Mouse (Mus musculus) natural killer cell, adult 2 months (primary cell): ENCODE data around the gene Styk1.
A peak's percentile ranks its signal among the peaks of the same experiment; 100 is the strongest.

Source experiments
- DNase-seq, 2 experiments: peaks; one replicate each; pipeline ENCODE4 v3.0.0; 2022; ENCODE audit warnings: low spot score in 2 of 2

Styk1 gene

DNA sequence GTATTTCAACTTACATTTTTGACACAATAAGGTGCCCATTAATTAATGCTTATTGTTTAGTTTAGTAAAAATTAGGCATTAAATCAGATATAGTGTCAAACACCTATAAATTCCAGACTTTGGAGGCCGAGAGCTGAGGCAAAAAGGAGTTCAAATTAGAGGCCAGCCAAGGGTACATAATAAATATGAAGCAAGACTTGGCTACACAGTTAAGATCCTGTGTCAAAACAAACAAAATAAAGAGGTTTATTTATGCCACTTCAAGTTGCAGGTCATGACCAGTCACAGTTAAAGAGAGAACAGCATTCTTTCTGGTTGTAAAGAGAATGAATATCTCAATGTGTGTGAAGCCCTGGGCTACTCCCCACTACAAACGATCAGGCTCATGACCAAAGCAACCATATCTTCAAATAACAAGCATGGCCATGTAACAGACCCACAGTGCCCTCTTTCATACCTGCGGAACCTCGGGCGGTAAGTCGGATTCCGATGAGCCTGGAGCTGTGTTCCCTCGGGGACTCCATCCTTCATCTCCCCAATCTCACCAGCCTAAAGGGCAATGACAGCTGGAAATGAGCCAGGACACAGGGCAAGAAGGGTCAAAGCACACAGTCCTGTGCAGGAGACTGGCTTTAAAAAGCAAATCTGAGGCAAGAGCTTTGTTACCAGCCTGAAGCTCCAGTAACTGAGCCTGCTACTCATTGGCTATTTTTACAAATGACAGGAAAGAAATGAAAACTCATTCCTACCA is 16.6 kb upstream of the Styk1 start:
- no peak for DNase-seq

DNA sequence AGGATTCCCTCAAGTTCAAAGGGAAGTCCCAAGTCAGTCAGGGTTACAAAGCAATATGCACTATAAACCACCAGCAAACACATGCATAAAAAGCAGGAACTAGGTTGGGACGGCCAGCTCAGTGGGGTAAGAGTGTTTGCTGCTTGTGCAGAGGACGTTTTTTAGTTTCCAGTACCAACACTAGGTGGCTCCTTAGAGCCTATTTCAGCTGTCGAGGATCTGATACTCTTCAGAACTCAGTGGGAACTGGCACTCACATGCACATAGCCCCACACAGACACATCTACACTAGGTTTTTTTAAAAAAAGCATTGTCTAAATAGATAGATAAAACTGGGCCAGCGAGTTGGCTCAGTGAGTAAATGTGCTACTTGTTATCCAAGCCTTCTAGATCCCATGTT is 13.7 kb upstream of the Styk1 start:
- no peak for DNase-seq

DNA sequence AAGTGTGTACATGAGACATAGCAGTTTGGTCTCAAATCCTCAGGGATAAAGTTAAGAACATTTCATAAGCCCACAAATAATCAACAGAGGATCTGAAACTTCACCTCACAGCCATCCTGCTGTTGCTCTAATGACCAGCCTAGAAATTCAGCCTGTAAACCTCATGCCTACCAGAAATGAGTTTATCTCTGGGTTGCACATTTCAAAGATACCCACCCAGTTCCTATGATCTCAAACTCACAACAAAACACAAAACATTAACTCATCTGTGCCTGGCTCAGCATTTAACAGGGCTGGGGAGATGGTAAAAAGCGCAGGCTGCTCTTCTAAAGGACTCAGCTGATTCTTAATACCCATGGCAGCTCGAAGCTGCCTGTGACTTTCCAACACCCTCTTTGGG is 11.0 kb upstream of the Styk1 start:
- no peak for DNase-seq

DNA sequence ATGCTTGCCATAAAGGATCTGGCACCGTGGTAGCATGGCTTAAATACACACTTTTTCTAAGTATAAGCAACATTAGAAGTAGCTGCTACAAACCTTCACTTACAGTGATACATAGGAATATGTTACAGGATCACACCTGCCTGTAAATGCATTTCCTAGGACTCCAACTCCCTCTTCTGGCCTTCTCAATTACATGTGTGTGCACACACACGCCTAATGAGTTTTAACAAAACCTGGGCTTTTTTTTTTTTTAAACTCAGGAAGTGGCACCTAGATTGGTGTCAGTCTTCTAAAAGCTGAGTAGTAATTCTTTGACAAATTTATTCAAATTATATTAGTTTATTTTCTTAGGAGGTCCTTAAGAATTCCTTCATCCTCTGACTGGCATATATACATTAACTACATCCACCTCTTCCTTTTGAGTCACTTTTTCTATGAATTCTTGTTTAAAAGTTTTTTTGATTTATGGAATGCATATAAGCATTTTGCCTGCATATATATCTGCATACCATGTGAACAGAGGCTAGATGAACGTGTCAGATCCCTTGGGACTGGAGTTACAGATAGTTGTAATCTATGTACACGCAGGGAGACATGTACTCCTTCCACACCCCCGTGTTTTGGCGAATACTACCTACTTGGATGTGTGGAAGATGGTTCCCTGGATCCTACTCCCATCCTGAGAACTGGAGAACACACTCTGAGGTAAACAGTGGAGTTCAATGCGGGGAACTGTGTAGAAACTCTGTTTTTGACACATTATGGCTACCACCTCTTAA is 9.8 kb upstream of the Styk1 start:
- DNase-seq, result no peak

DNA sequence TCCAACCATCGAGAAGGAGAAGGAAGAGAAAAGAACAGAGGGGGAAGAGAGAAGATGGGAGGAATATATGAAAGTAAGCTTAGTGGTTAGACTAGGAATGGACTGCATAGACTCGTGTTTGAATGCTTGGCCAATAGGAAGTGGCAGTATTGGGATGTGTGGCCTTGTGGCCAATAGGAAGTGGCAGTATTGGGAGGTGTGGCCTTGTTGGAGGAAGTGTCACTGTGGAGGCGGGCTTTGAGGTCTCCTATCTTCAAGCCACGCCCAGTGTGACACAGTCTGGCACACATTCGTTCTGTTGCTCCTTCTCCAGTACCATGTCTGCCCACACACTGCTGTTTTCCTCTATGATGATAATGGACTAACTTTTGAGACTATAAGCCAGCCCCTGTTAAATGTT is 7.3 kb upstream of the Styk1 start:
- DNase-seq, result peak; percentile 40 to 51

DNA sequence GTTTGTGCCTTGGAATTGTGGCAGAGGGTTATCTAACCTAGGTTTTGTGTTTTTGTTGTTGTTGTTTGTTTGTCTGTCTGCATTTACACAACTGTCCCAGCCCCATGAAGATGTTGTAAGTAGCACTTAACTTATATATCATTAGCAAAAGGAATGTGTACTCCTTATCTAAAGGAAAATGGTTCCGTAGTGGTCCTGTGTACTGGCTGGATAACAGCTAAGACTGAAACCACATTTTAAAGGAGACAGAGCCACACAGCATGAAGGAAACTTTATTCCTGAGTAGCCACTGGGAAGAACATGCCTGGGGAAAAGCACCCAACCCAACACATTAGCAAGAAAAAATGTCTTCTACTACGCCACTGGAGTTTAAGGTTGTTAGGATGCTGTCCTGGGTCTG is 6.1 kb upstream of the Styk1 start:
- DNase-seq, result no peak

DNA sequence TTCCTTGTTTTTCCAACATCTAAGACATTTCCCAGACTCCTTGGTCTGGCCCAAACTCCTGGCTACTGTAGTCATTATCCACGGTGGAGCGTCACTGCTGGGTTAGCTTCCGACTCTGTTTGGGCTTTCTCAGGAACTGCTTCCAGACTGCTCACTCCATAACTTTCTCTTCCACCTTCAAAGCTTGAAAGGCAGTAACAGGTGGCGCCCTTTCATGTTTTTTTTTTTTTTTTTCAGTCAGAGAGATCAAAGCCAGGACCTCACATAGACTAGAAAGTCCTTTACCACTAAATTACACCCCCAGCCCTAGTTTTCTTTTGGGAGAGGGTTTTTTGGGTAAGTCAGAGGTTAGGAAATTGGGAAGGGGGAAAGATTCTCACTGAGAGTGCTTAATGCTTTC is 1.5 kb upstream of the Styk1 start:
- no peak for DNase-seq

DNA sequence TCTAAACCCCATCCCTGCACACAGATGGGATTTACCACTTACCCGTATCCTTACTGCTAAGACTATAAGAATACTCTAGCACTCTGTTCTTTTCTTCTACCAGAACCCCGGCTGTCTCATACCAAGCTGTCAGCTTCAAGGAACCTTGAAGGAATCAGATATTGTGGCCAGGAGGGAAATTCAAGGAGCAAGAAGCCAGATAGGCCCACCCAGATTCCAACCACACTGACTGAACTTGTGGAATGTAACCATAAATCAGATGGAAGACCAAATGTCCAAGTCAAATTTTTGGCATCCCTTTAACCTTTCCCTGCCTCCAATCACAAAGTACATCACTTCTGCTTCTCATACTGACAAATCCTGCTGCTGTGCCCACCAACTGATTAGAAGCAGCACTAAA is 6.4 kb downstream of the Styk1 start:
- DNase-seq, result no peak

DNA sequence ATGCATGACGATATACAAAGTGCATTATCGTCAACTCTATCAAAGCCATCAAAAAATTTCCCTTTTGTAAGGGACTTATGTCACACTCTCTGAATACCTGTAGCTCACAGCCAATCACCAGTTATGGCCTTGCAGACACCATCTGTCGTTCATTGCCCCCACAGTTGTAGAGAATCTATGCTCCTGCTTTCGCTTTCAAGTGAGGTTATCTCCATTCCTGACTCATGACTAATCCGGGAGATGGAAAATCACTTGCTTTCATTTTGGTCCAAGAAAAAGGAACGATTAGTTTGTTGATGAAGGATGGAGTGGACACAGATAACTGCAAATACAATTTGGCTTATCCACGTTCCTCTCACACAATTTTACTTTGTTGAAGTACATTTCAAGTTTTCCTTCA is 9.1 kb downstream of the Styk1 start:
- DNase-seq, result no peak

DNA sequence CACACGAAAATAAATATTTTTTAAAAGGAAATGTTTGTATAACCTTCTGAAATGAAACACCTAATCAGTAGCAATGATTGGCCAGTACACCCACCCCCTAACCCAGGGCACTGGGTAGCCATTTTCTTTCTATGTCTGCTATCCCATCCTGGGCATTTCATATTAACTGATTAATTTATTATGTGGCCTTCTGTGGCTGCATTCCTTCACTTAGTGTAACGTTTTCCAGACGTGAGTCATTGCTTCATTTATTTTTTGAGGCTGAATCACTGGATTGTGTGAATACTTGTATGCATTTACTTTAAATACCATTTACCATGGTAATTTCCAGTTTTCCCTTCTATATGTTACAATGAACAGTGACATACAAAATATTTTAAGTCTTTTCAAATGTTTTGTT is 13.3 kb downstream of the Styk1 start:
- DNase-seq, result no peak

DNA sequence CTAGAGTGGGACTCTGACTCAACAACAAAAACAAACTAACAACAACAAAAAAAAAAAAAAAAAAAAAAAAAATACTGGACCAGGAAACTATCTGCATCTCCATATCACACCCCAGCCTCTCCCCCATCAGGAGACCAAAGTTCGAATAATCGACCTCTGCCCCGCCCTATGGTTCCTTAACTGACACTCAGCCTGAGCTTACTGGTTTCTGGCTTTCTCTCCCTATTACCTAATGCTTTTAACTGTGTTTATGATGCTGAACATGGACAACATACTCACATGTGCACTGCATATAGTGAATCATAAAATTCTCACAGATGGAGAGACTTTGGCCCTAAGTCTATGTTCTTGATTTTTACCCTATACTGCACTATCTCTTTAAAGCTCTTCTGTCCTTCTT is 14.1 kb downstream of the Styk1 start:
- DNase-seq, result no peak

DNA sequence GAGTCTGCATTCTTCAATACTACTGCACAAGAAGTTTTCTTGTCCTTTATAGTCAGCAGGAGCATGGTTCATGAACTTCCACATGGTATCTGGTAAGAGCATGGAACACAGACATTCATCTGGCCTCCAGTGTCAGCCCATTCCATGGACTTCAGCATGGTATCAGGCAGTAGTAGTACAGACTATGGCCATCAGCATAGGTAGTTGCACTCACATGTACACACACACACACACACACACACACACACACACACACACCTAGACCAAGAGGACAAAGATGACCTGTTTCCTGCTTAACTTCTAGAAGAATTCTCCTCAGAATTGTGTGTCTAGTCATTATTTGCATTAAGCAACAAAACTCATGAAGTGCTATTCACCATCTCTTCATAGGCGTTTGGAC is 14.6 kb downstream of the Styk1 start:
- no peak for DNase-seq

DNA sequence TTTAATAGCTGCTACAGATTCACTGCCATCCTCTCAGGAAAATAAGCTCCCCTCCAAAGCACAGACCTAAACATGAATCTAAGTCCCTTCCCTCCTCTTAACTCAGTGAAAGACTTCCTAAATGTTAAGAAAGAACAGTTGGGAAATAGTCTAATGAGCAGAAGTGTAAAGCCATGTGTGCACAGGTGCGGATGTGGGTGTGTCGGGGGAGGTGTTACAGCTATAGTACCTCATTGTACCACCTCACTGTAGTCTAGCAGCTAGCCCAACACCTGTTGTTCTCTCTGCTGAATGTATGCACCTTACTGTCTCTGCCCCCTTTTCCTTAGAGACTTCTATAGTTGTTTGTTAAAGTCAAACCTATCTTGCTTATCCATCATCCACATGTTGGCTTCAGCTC is 26.3 kb downstream of the Styk1 start:
- DNase-seq, result no peak

DNA sequence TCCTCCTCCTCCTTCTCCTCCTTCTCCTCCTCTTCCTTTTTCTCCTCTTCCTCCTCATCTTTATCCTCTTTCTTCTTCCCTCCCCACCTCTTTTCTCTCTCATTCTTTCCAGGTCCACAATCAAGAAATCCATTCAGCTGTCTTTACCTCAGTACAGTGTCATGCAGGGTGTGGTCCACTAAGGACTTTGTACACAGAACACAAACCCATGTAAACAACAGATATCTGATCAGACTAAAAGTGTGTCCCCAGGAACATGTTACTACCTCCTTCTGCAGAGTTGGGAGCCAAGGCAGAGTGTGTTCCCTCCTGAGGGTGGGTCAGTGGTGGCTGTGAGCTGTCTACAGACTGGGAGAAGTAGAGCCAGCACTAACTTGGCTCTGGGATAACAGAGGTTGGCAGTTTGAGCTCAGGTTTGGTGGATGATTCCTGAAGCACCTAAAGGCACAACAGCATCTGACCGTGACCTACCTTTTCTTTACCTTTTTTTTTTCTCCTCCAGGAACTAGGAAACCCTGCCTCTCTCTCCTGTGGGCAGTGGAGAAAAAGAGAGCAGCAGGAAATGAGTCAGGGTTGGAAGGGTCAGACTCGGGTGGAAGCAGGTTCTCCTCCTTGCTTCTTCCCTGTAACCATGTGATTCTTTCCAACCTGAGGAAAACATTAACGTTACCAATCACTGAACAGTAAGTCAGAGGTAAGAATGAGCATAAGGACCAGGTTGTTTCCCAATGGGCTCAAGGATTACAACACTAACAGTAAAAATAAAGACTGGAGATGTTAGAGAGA is 31.4 kb downstream of the Styk1 start:
- no peak for DNase-seq

DNA sequence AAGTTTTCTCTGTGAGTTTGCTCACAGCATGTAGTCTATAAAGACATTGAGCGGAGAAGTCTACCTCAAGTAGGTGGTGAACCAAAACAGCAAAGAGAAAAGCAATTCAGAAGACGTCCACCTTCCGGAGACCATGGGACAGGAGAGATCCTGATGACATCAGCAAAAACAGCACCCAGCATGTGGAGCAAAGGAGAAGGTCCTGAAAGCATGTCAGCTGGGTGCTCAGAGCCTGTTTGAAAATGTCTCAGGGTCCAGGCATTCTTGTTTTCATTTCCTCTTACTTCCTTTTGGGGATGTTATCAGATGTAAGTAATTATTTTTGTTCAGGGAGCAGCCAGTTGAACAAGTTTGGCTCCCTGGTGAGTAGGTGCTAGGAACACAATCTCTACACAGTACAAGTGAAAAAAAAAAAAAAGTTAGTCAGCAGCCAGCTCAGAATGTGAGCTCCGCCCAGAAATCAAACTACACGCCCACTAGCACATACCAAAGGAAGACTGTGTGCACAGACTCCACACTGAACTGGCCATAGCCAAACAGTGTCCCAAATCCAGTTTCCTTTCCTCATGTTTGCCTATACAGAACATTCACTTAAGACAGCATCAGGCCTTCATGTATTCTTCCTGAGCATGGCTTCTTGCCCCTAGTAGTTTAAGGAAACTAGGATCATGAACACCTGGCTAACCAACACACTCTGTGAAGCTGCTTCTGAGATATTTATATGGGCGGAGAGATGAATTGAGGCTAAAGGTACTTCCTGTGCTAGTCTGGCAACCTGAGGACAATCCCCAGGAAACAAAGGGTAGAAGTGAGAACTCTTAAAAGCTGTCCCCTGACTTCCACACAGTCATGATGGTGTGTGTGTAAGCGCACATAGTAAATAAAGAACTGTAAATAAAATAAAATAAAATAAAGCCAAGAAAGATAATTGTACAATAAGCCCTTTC is 37.0 kb downstream of the Styk1 start:
- no peak for DNase-seq

DNA sequence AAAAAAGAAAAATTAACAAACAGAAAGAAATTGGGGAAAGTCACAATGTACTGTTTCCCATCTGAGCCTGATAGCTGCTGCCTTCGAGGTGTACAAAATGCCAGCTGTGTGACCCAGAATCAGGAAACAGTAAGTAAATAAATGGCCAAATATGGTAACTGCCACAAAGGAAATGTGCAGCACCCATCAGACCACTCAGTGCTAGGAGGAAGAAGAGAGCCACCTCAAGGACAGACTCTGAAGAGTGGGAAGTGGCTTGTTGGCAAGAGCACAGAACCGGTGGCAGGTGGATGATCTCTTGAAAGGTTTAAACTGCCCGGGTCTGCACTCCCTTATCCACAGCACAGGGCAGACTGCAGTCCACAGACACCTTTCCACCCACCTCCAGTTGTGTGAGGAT is 45.4 kb downstream of the Styk1 start:
- DNase-seq, result no peak

DNA sequence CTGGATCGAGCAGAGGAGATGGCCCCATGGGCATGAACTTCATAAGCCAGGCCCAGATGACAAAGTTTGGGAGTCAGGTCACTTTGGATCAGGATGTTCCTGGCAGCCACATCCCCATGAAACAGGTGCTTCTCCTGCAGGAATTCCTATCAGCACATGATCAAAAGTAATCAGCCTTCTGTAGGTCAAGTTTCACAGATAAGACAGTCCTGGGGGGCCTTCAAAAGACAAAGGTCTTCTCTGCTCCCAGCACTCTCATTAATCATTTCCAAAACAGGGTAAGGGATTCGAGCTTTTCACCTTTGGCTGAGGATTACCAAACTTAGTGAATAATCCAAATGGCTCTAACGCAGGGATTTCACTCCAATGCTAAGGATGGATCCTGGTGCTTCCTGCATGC is 48.6 kb downstream of the Styk1 start:
- no peak for DNase-seq

DNA sequence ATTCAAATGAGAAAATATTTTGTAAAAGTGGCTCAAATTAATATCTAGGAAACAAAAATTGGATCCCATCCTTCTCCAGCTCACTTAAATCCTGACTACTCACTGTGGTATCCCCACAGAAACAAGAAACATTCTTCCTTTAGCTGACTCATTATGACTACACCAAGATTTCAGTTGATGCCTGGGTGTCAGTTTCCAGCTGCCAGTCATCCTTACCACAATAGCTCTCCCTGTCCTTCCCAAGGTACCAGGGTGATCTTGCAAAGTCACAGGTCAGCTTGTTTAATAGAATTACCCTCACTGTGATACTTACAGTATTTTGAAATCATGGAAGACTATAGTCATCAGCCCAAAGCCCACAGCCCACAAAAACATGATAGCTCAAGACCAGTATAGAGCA is 54.9 kb downstream of the Styk1 start:
- DNase-seq, result no peak

DNA sequence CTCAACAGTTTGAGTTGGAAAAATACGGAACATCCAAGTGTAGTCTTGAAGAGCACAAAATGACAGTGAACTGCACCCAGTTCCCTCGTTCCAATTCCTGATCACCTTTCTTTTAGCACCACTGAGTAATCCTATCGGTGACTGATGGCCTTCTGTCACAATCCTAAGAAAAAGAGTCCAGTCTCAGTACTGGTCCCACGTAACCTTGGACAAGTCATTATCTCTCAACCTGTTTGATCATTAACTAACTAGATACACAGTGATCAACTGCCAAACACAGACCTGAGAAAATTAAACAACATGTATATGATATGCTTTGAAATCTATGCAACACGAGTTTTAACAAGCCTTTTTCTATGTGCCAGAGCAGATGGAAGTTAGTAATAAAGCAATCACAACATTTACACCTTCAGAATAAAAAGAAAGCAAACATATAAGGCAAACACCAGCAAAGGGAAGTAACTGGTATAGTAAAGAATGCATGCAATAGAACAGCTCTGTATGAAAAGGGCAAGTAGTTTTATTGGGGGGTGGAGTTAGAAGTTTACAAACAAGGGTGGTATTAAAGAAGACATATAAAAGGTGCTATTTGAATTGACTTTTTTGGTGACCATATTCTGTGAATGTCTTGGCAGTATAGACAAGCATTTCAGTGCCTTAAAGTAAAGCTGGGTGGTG is 58.8 kb downstream of the Styk1 start:
- no peak for DNase-seq

DNA sequence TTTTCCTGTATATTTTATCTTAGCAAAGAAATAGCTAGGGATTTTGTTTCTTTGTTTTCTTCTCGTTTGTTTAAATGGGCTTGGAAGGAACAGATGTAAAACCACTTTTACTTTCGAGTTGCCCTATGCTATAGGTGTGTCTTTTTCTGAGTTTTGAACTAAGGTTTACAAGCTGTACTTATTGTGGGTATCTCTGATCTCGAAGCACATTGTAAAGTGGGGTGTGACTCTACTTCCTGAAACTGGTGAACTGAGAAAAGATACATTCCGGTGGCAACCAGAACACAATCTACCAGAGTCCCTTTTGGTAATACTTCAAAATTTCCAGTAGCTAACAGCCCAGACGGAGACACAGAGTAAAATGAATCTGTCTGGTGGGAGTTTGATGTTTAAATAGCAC is 59.5 kb downstream of the Styk1 start:
- DNase-seq, result no peak
